Mouse (Mus musculus): Measurements from ENCODE around the gene Spata19.

The Spata19 gene

GRCm38 (mm10) chr9:27396500-27396899, at the start of gene Spata19:
TSS of gene Spata19 (plus strand) at chr9:27396800.
- no peak for DNase-seq

- no peak for DNase-seq
Observed at GRCm38 (mm10) chr9:27353082-27353481, 43.5 kb upstream of the Spata19 start.

GRCm38 (mm10) chr9:27357893-27358292, 38.7 kb upstream of the Spata19 start:
- no peak for DNase-seq

- DNase-seq = no peak
Observed at GRCm38 (mm10) chr9:27367231-27367630, 29.4 kb upstream of the Spata19 start.

GRCm38 (mm10) chr9:27369108-27369507, 27.5 kb upstream of the Spata19 start:
- DNase-seq = no peak

- peak; percentile 44 to 59 for DNase-seq
Observed at GRCm38 (mm10) chr9:27375746-27376145, 20.9 kb upstream of the Spata19 start.

GRCm38 (mm10) chr9:27386951-27387350, 9.6 kb upstream of the Spata19 start:
- peak; percentile 56 to 66 for DNase-seq

GRCm38 (mm10) chr9:27401169-27401568, 4.6 kb downstream of the Spata19 start:
- DNase-seq = no peak

- peak; percentile 72 to 81 for DNase-seq
Observed at GRCm38 (mm10) chr9:27409733-27410132, 13.1 kb downstream of the Spata19 start.

- DNase-seq = peak; percentile 52 to 74
Observed at GRCm38 (mm10) chr9:27414058-27414460, 17.5 kb downstream of the Spata19 start.

- no peak for DNase-seq
Observed at GRCm38 (mm10) chr9:27424511-27424910, 27.9 kb downstream of the Spata19 start.

- DNase-seq = no peak
Observed at GRCm38 (mm10) chr9:27428552-27428951, 32.0 kb downstream of the Spata19 start.

GRCm38 (mm10) chr9:27433301-27433700, 36.7 kb downstream of the Spata19 start:
- no peak for DNase-seq

- no peak for DNase-seq
Observed at GRCm38 (mm10) chr9:27435936-27436335, 39.3 kb downstream of the Spata19 start.

- DNase-seq = no peak
Observed at GRCm38 (mm10) chr9:27437391-27438061, 40.9 kb downstream of the Spata19 start.

GRCm38 (mm10) chr9:27449780-27450422, 53.3 kb downstream of the Spata19 start:
- DNase-seq = no peak
